Mouse (Mus musculus) spleen, embryonic (tissue): ENCODE measurements around the gene Dclre1c.

Experiments
- CTCF ChIA-PET: fragments of 350-600 bp; sonication (Branson Sonifier 250); formaldehyde crosslinking; loops from one replicate; lab custom pipeline; 2022; lab: Charles Lee

Gene Dclre1c

GRCm38 (mm10) chr2:3474361-3474805, 50.5 kb downstream of the Dclre1c start:
- CTCF ChIA-PET = interaction anchor here (1.0 kb wide), 1 partner anchor 71 kb away, joined by 3 read pairs; no protein-coding TSS in a partner anchor

- CTCF ChIA-PET = no interaction called here
These were observed 50.9 kb downstream of the Dclre1c start, which contains the start of gene Suv39h2 for GRCm38 (mm10) chr2:3474861-3475283. TSS of gene Suv39h2 (minus strand) at chr2:3475031.

GRCm38 (mm10) chr2:3475746-3476251, 51.9 kb downstream of the Dclre1c start:
- CTCF ChIA-PET = no interaction called here

GRCm38 (mm10) chr2:3480239-3480638, 56.3 kb downstream of the Dclre1c start:
- CTCF ChIA-PET = interaction anchor here (0.6 kb wide), 1 partner anchor 424 kb away, joined by 4 read pairs; no protein-coding TSS in a partner anchor

GRCm38 (mm10) chr2:3489816-3490215, 65.9 kb downstream of the Dclre1c start:
- CTCF ChIA-PET = no interaction called here

GRCm38 (mm10) chr2:3493833-3494409, 70.0 kb downstream of the Dclre1c start:
- CTCF ChIA-PET = no interaction called here

- CTCF ChIA-PET = interaction anchor here (0.6 kb wide), 2 partner anchors 17 to 75 kb away, joined by 3 to 10 read pairs; no protein-coding TSS in a partner anchor
These were observed 75.6 kb downstream of the Dclre1c start for GRCm38 (mm10) chr2:3499543-3499942.

- CTCF ChIA-PET = no interaction called here
These were observed 77.0 kb downstream of the Dclre1c start for GRCm38 (mm10) chr2:3500886-3501285.

- CTCF ChIA-PET = no interaction called here
These were observed 88.1 kb downstream of the Dclre1c start for GRCm38 (mm10) chr2:3512076-3512475.

- CTCF ChIA-PET = no interaction called here
These were observed 88.9 kb downstream of the Dclre1c start, which contains the start of the genes Gm45902, Hspa14 and Cdnf for GRCm38 (mm10) chr2:3512552-3513454. TSS of gene Gm45902 (minus strand) at chr2:3512790. TSS of gene Hspa14 (minus strand) at chr2:3512814. TSS of gene Cdnf (plus strand) at chr2:3513030.
